Mouse (Mus musculus): ENCODE measurements at regions not wholly inside any gene's neighbourhood (a gene's known extent, or its start where the extent isn't known, plus 50 kb on each side); places are given as distances from the start of the nearest gene placed in this dataset.

GRCm38 (mm10) chr3:148726596-148727331 is 263.6 kb downstream of the Adgrl2 start:
- peak; percentile 1; the same call in 1 of the 2 replicates for TF ChIP-seq CTCF (IDR thresholded peaks at IDR 0.05; ENCODE audit: borderline replicate concordance, extremely low read depth, insufficient read depth, insufficient read length)
- TF ChIP-seq POLR2A (IDR thresholded peaks at IDR 0.05; ENCODE audit: borderline replicate concordance, extremely low read depth, insufficient read depth, insufficient read length, poor library complexity, severe bottlenecking) = no peak
